In genomic region chr4:135833301-135834123, GRCm38 (mm10) we compare ENCODE assay signal across 10 mouse cellular contexts. TPM values are rescaled to one million over a fixed set of nuclear protein-coding genes. Genes with fewer than 3 reads are reported as not detected.
DNase-seq lines count a peak whose midpoint lies in the region; ATAC-seq and TF ChIP-seq lines count a peak whose summit lies in the region.
"Had no signal": no experiment of that assay in that cellular context is flagged by ENCODE, and none has a peak within 500 bp of the region (broad histone marks: within the 10 kb centered on the region; RNA-seq: fewer than 3 reads in every experiment).

No protein-coding gene starts in this region.

- no peak for TF ChIP-seq POLR2A in brain, embryonic 14.5 days (IDR thresholded peaks at IDR 0.05; ENCODE audit: borderline replicate concordance, extremely low read depth, insufficient read depth, insufficient read length, poor library complexity, severe bottlenecking)

- H3K36me3 ChIP-seq in heart, embryonic 15.5 days: no peaks in the 10 kb centered on the region
- H3K36me3 ChIP-seq in forebrain, embryonic 16.5 days (ENCODE audit: control insufficient read depth, insufficient read depth): no peaks in the 10 kb centered on the region
- H3K36me3 ChIP-seq in midbrain, postnatal 0 days (ENCODE audit: insufficient read depth, low read length): no peaks in the 10 kb centered on the region
- no peaks in the 10 kb centered on the region for H3K36me3 ChIP-seq in heart, embryonic 12.5 days

- no peak overlapping the region for H3K9ac ChIP-seq in heart, embryonic 15.5 days
- peak overlapping the region; percentile 20 for H3K9ac ChIP-seq in forebrain, embryonic 16.5 days (replicated peaks; ENCODE audit: low read depth, low read length)
- H3K9ac ChIP-seq in midbrain, postnatal 0 days (replicated peaks; ENCODE audit: low read length, poor library complexity, severe bottlenecking): peak overlapping the region; percentile 19; the same call in 1 of the 2 replicates
- no peak overlapping the region for H3K9ac ChIP-seq in heart, embryonic 12.5 days

- H3K4me3 ChIP-seq in heart, embryonic 15.5 days: no peak overlapping the region
- no peak overlapping the region for H3K4me3 ChIP-seq in forebrain, embryonic 16.5 days (replicated peaks; ENCODE audit: low read length)
- H3K4me3 ChIP-seq in midbrain, postnatal 0 days (ENCODE audit: low read depth, low read length): no peak overlapping the region
- H3K4me3 ChIP-seq in heart, embryonic 12.5 days: no peak overlapping the region

- TF ChIP-seq CTCF in brain, embryonic 14.5 days (IDR thresholded peaks at IDR 0.05; ENCODE audit: borderline replicate concordance, extremely low read depth, insufficient read depth, insufficient read length): no peak
- TF ChIP-seq CTCF in midbrain, postnatal 0 days (IDR thresholded peaks at IDR 0.05): no peak

- no peak overlapping the region for H3K4me2 ChIP-seq in heart, embryonic 15.5 days
- peak overlapping the region; percentile 2; the same call in 1 of the 2 replicates for H3K4me2 ChIP-seq in forebrain, embryonic 16.5 days (ENCODE audit: low read length)
- no peak overlapping the region for H3K4me2 ChIP-seq in midbrain, postnatal 0 days (ENCODE audit: low read depth, low read length, poor library complexity, severe bottlenecking)
- no peak overlapping the region for H3K4me2 ChIP-seq in heart, embryonic 12.5 days

- DNase-seq in heart, postnatal 25 days (ENCODE audit: low spot score): no peak
- peak; percentile 91 for DNase-seq in brain, embryonic 14.5 days (ENCODE audit: low read depth)
- DNase-seq in midbrain, postnatal 0 days (ENCODE audit: low spot score): peak; percentile 79
- no peak for DNase-seq in left cerebral cortex, adult 18-20 months (ENCODE audit: low spot score in 2 of 2)
- no peak for DNase-seq in right cerebral cortex, postnatal 36 days (ENCODE audit: low spot score in 2 of 2)
- DNase-seq: kidney, adult 18-20 months; liver had no signal

- WGBS in heart, embryonic 15.5 days: 71% methylated on average over 12 of the region's 12 CpGs
- WGBS in forebrain, embryonic 16.5 days: 37% methylated on average over 12 of the region's 12 CpGs
- 36% methylated on average over 12 of the region's 12 CpGs for whole genome bisulfite sequencing in midbrain, postnatal 0 days
- WGBS in heart, embryonic 12.5 days: 76% methylated on average over 12 of the region's 12 CpGs

- no peak overlapping the region for H3K27ac ChIP-seq in heart, embryonic 15.5 days
- peak overlapping the region; percentile 29 for H3K27ac ChIP-seq in forebrain, embryonic 16.5 days (ENCODE audit: low read length)
- H3K27ac ChIP-seq in midbrain, postnatal 0 days (ENCODE audit: low read depth, low read length): peak overlapping the region; percentile 85
- H3K27ac ChIP-seq in heart, embryonic 12.5 days (ENCODE audit: poor library complexity, severe bottlenecking): no peak overlapping the region

- H3K4me1 ChIP-seq in heart, embryonic 15.5 days (replicated peaks): peaks cover 10% of the 10 kb centered on the region
- H3K4me1 ChIP-seq in forebrain, embryonic 16.5 days (replicated peaks; ENCODE audit: control insufficient read depth, insufficient read depth, low read length): peaks cover 18% of the 10 kb centered on the region
- peaks cover 10% of the 10 kb centered on the region for H3K4me1 ChIP-seq in midbrain, postnatal 0 days (ENCODE audit: insufficient read depth, low read length)
- peaks cover 18% of the 10 kb centered on the region for H3K4me1 ChIP-seq in heart, embryonic 12.5 days (replicated peaks)

- intact Hi-C loops in heart, postnatal 25 days (cut with DNase I): no loop called here

- no peaks in the 10 kb centered on the region for H3K9me3 ChIP-seq in heart, embryonic 15.5 days (replicated peaks)
- H3K9me3 ChIP-seq in forebrain, embryonic 16.5 days (ENCODE audit: control insufficient read depth, low read length): no peaks in the 10 kb centered on the region
- no peaks in the 10 kb centered on the region for H3K9me3 ChIP-seq in midbrain, postnatal 0 days (ENCODE audit: low read length)
- 0 out of 2 replicates have a peak, but pooled peaks cover 3% of the 10 kb centered on the region for H3K9me3 ChIP-seq in heart, embryonic 12.5 days (replicated peaks)

- ATAC-seq in heart, embryonic 15.5 days (replicated peaks; ENCODE audit: insufficient number of reproducible peaks, insufficient read depth, low FRiP score, low read depth): peak; percentile 28; the same call in 1 of the 2 replicates
- ATAC-seq in forebrain, embryonic 16.5 days: peak; percentile 58
- ATAC-seq in midbrain, postnatal 0 days (ENCODE audit: low FRiP score): peak; percentile 52; the same call in 1 of the 2 replicates
- no peak for ATAC-seq in heart, embryonic 12.5 days (ENCODE audit: insufficient number of reproducible peaks, low FRiP score)

- no peaks in the 10 kb centered on the region for H3K27me3 ChIP-seq in heart, embryonic 15.5 days
- H3K27me3 ChIP-seq in forebrain, embryonic 16.5 days (replicated peaks; ENCODE audit: control insufficient read depth, insufficient read depth, low read length): no peaks in the 10 kb centered on the region
- no peaks in the 10 kb centered on the region for H3K27me3 ChIP-seq in midbrain, postnatal 0 days (ENCODE audit: insufficient read depth, low read length)
- H3K27me3 ChIP-seq in heart, embryonic 12.5 days (replicated peaks): no peaks in the 10 kb centered on the region

RNA-seq across cellular contexts. Expression of gene Srsf10, which starts 22.0 kb away (rescaled TPM):
- polyA plus RNA-seq in heart, embryonic 15.5 days (2015; fragmentation: Nextera tagmentation; extraction: Ambion mirVana): 127 and 131 TPM in 2 replicates
- 10 to 100 TPM; 41.7 to 47.7 TPM for total RNA-seq in heart, postnatal 25 days (2021)
- polyA plus RNA-seq in brain, embryonic 14.5 days (2012; rRNA removed): 128 and 142 TPM in 2 replicates
- polyA plus RNA-seq in forebrain, embryonic 16.5 days (2015; fragmentation: Nextera tagmentation; extraction: Ambion mirVana): 253 and 294 TPM in 2 replicates
- 66.6 and 92.7 TPM in 2 replicates for total RNA-seq in midbrain, postnatal 0 days (2014; rRNA removed)
- 134 and 155 TPM in 2 replicates for polyA plus RNA-seq in midbrain, postnatal 0 days (2015; fragmentation: Nextera tagmentation; extraction: Ambion mirVana)
- total RNA-seq in left cerebral cortex, adult 18-20 months (2021): 10 to 100 TPM; 72.3 to 76.1 TPM
- polyA plus RNA-seq in heart, embryonic 12.5 days (2016; fragmentation: Nextera tagmentation; extraction: Ambion mirVana): 178 and 189 TPM in 2 replicates

RNA-seq across cellular contexts. Expression of gene Pnrc2, which starts 40.1 kb away (rescaled TPM):
- polyA plus RNA-seq in heart, embryonic 15.5 days (2015; fragmentation: Nextera tagmentation; extraction: Ambion mirVana): 123 and 130 TPM in 2 replicates
- total RNA-seq in heart, postnatal 25 days (2021): 10 to 100 TPM; 57.7 to 67.0 TPM
- polyA plus RNA-seq in brain, embryonic 14.5 days (2012; rRNA removed): 67.1 and 74.4 TPM in 2 replicates
- polyA plus RNA-seq in forebrain, embryonic 16.5 days (2015; fragmentation: Nextera tagmentation; extraction: Ambion mirVana): 120 and 140 TPM in 2 replicates
- total RNA-seq in midbrain, postnatal 0 days (2014; rRNA removed): 52.6 and 64.4 TPM in 2 replicates
- polyA plus RNA-seq in midbrain, postnatal 0 days (2015; fragmentation: Nextera tagmentation; extraction: Ambion mirVana): 67.6 and 72.6 TPM in 2 replicates
- 10 to 100 TPM; 39.6 to 52.7 TPM for total RNA-seq in left cerebral cortex, adult 18-20 months (2021)
- polyA plus RNA-seq in heart, embryonic 12.5 days (2016; fragmentation: Nextera tagmentation; extraction: Ambion mirVana): 124 and 131 TPM in 2 replicates

Comparison
In these comparisons a context has a peak if more than half of its experiments do, and no peak if none do; other contexts are left out.
1. H3K27ac ChIP-seq: peak in forebrain, embryonic 16.5 days (single experiment) and midbrain, postnatal 0 days (single experiment); none in heart, embryonic 15.5 days (single experiment) and heart, embryonic 12.5 days (single experiment).
2. H3K9ac ChIP-seq: peak in forebrain, embryonic 16.5 days (single experiment) and midbrain, postnatal 0 days (single experiment); none in heart, embryonic 15.5 days (single experiment) and heart, embryonic 12.5 days (single experiment).
3. DNase-seq: peak in brain, embryonic 14.5 days (single experiment) and midbrain, postnatal 0 days (single experiment); none in heart, postnatal 25 days (single experiment), left cerebral cortex, adult 18-20 months (0 of 2) and right cerebral cortex, postnatal 36 days (0 of 2).